Mouse (Mus musculus) MEL (cell line): Measurements from ENCODE around the gene Acat2.

Experiments
- CTCF ChIP-seq, 3 experiments: IDR thresholded peaks in 2 of 3; conservative IDR thresholded peaks in 1 of 3; 2 replicates each; pipeline ENCODE4 v1.5.1; 2011 to 2012; ENCODE audit warnings: low read length in 3 of 3, low read depth in 2 of 3, mild to moderate bottlenecking in 2 of 3, improper control_type of control experiment in 1 of 3, inconsistent platforms in 1 of 3, mixed read lengths in 1 of 3, moderate library complexity in 1 of 3; ENCODE audit not compliant: control insufficient read depth in 1 of 3, insufficient read depth in 1 of 3, poor library complexity in 1 of 3, severe bottlenecking in 1 of 3
- NELFE ChIP-seq: IDR thresholded peaks from 2 replicates; pipeline ENCODE4 v1.6.1; 2011; ENCODE audit warnings: low read depth, low read length, improper control_type of control experiment
- NRF1 ChIP-seq: IDR thresholded peaks from 2 replicates; pipeline ENCODE4 v1.6.1; 2014; ENCODE audit warnings: low read depth, mild to moderate bottlenecking, inconsistent platforms, low read length, improper control_type of control experiment, moderate library complexity; ENCODE audit not compliant: poor library complexity, insufficient read depth, severe bottlenecking

GRCm38 (mm10) chr17:12978546-12978945, 18.0 kb upstream of the Acat2 start:
- TF ChIP-seq NELFE (no peak), NRF1 (no peak), CTCF (IDR thresholded peaks at IDR 0.05 in 2 of 3, conservative IDR thresholded peaks at IDR 0.05 in 1 of 3; ENCODE audit: control insufficient read depth in 1 of 3, insufficient read depth in 1 of 3, low read depth in 2 of 3, low read length in 3 of 3, poor library complexity in 1 of 3, severe bottlenecking in 1 of 3) (no peak)
